In the genomic region with DNA sequence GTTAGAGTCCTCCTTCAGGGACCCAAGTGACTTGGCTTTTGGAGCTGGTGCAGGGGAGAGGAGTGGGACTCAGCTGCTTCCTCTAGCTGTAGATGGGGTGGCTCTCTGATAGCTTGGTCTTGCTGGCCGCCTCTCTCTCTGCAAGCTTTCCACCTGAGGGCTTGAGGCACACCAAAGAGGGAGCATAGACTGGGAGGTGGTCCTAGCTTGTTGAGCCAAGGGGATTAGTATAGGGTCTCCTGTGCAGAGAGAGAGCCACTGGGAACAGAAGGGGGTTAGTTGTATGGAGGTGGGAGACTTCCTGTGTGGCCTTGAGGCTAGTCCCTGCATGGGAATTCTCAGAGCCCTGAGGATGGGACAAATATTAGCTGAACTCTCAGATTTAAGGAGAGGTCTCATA, we compare ENCODE assay signal across 9 mouse cellular contexts. TPM values are rescaled to one million over a fixed set of nuclear protein-coding genes. Genes with fewer than 3 reads are reported as not detected.
DNase-seq lines count a peak whose midpoint lies in the region; ATAC-seq and TF ChIP-seq lines count a peak whose summit lies in the region.
"Had no signal": no experiment of that assay in that cellular context is flagged by ENCODE, and none has a peak within 500 bp of the region (broad histone marks: within the 10 kb centered on the region; RNA-seq: fewer than 3 reads in every experiment).

No protein-coding gene starts in this region.

- TF ChIP-seq CTCF in left cerebral cortex, adult 2 months (IDR thresholded peaks at IDR 0.05) = no peak

- 16% methylated on average over 1 of the region's 1 CpGs for WGBS in embryonic facial prominence, embryonic 13.5 days
- 53% methylated on average over 1 of the region's 1 CpGs for WGBS in intestine, embryonic 15.5 days
- WGBS in neural tube, embryonic 11.5 days = 43% methylated on average over 1 of the region's 1 CpGs

- H3K36me3 ChIP-seq in embryonic facial prominence, embryonic 13.5 days = peaks cover 17% of the 10 kb centered on the region
- H3K36me3 ChIP-seq in intestine, embryonic 15.5 days = no peaks in the 10 kb centered on the region
- H3K36me3 ChIP-seq in neural tube, embryonic 11.5 days (ENCODE audit: control insufficient read depth, insufficient read depth, low read length) = peaks cover 4% of the 10 kb centered on the region

- no peak for DNase-seq in left cerebral cortex, adult 2 months (ENCODE audit: extremely low spot score in 1 of 2, low spot score in 2 of 2)
- no peak for DNase-seq in left cerebral cortex, adult 8-10 months (ENCODE audit: low spot score in 2 of 2)
- DNase-seq in neural tube, embryonic 11.5 days (ENCODE audit: low spot score) = no peak
- DNase-seq in layer of hippocampus, postnatal 14 days (ENCODE audit: low spot score in 2 of 2) = no peak
- DNase-seq in urinary bladder, adult 18-20 months (ENCODE audit: low spot score in 2 of 2) = no peak
- no peak for DNase-seq in frontal cortex, adult 2 months (ENCODE audit: extremely low spot score in 1 of 2, low spot score in 1 of 2)
- DNase-seq: adrenal gland, postnatal 25 days had no signal

- no peak for ATAC-seq in embryonic facial prominence, embryonic 13.5 days (ENCODE audit: insufficient number of reproducible peaks, insufficient read depth, low FRiP score, low TSS enrichment, low read depth)
- no peak for ATAC-seq in intestine, embryonic 15.5 days
- no peak for ATAC-seq in neural tube, embryonic 11.5 days (ENCODE audit: insufficient read depth, low FRiP score, low TSS enrichment)

- peaks cover 56% of the 10 kb centered on the region for H3K4me1 ChIP-seq in embryonic facial prominence, embryonic 13.5 days
- H3K4me1 ChIP-seq in intestine, embryonic 15.5 days (replicated peaks) = peaks cover 37% of the 10 kb centered on the region
- peaks cover 29% of the 10 kb centered on the region for H3K4me1 ChIP-seq in neural tube, embryonic 11.5 days (ENCODE audit: control insufficient read depth, insufficient read depth, low read length)

- peak overlapping the region; percentile 95 for H3K9ac ChIP-seq in embryonic facial prominence, embryonic 13.5 days
- H3K9ac ChIP-seq in intestine, embryonic 15.5 days = peak overlapping the region; percentile 93
- H3K9ac ChIP-seq in neural tube, embryonic 11.5 days (ENCODE audit: low read length) = peak overlapping the region; percentile 95

- no peaks in the 10 kb centered on the region for H3K27me3 ChIP-seq in embryonic facial prominence, embryonic 13.5 days
- no peaks in the 10 kb centered on the region for H3K27me3 ChIP-seq in intestine, embryonic 15.5 days (replicated peaks)
- H3K27me3 ChIP-seq in neural tube, embryonic 11.5 days (ENCODE audit: control insufficient read depth, insufficient read depth, low read length) = no peaks in the 10 kb centered on the region

- peak overlapping the region; percentile 77 for H3K4me2 ChIP-seq in embryonic facial prominence, embryonic 13.5 days
- peak overlapping the region; percentile 73 for H3K4me2 ChIP-seq in intestine, embryonic 15.5 days (replicated peaks)
- H3K4me2 ChIP-seq in neural tube, embryonic 11.5 days (ENCODE audit: low read depth) = peak overlapping the region; percentile 81

- H3K9me3 ChIP-seq in embryonic facial prominence, embryonic 13.5 days = no peaks in the 10 kb centered on the region
- H3K9me3 ChIP-seq in intestine, embryonic 15.5 days = no peaks in the 10 kb centered on the region
- no peaks in the 10 kb centered on the region for H3K9me3 ChIP-seq in neural tube, embryonic 11.5 days (ENCODE audit: control insufficient read depth, low read length)

- no peak overlapping the region for H3K27ac ChIP-seq in left cerebral cortex, adult 2 months
- peak overlapping the region; percentile 87 for H3K27ac ChIP-seq in embryonic facial prominence, embryonic 13.5 days
- peak overlapping the region; percentile 93; the same call in 1 of the 2 replicates for H3K27ac ChIP-seq in intestine, embryonic 15.5 days
- H3K27ac ChIP-seq in neural tube, embryonic 11.5 days (ENCODE audit: low read depth, low read length) = 0 out of 2 replicates have a peak overlapping the region, but pooled peaks have one; percentile 87

- peak overlapping the region; percentile 64 for H3K4me3 ChIP-seq in left cerebral cortex, adult 2 months
- peak overlapping the region; percentile 95 for H3K4me3 ChIP-seq in embryonic facial prominence, embryonic 13.5 days
- H3K4me3 ChIP-seq in intestine, embryonic 15.5 days (replicated peaks) = peak overlapping the region; percentile 98
- H3K4me3 ChIP-seq in neural tube, embryonic 11.5 days (ENCODE audit: low read depth, low read length) = peak overlapping the region; percentile 99

- intact Hi-C loops in left cerebral cortex, adult 2 months (cut with DNase I) = loop anchor here (5.0 kb wide), 1 partner anchor 35 kb away; a partner anchor contains a TSS

RNA-seq across cellular contexts. Expression of a gene that starts 12.7 kb away (rescaled TPM):
- total RNA-seq in left cerebral cortex, adult 2 months (2021) = 10 to 100 TPM; 65.5 to 72.7 TPM
- 10 to 100 TPM; 63.5 to 74.4 (median 72.5) TPM for total RNA-seq in left cerebral cortex, adult 8-10 months (2022)
- polyA plus RNA-seq in embryonic facial prominence, embryonic 13.5 days (2015; fragmentation: Nextera tagmentation; extraction: Ambion mirVana) = 99.4 and 113 TPM in 2 replicates
- 130 and 133 TPM in 2 replicates for polyA plus RNA-seq in intestine, embryonic 15.5 days (2015; fragmentation: Nextera tagmentation; extraction: Ambion mirVana)
- 119 and 121 TPM in 2 replicates for polyA plus RNA-seq in neural tube, embryonic 11.5 days (2014; fragmentation: Nextera tagmentation; extraction: Ambion mirVana)
- 10 to 100 TPM; 57.5 to 62.3 TPM for total RNA-seq in layer of hippocampus, postnatal 14 days (2021)
- polyA plus RNA-seq in frontal cortex, adult 2 months (2012; rRNA removed) = 89.6 and 105 TPM in 2 replicates

RNA-seq across cellular contexts. Expression of a gene that starts 33.5 kb away (rescaled TPM):
- total RNA-seq in left cerebral cortex, adult 2 months (2021) = 100 to 1,000 TPM in 1 of 2 experiments, 10 to 100 TPM in 1; 95.3 to 103 TPM
- total RNA-seq in left cerebral cortex, adult 8-10 months (2022) = 10 to 100 TPM; 88.3 to 96.5 (median 92.1) TPM
- polyA plus RNA-seq in embryonic facial prominence, embryonic 13.5 days (2015; fragmentation: Nextera tagmentation; extraction: Ambion mirVana) = 23.0 and 26.1 TPM in 2 replicates
- polyA plus RNA-seq in intestine, embryonic 15.5 days (2015; fragmentation: Nextera tagmentation; extraction: Ambion mirVana) = 17.3 and 19.9 TPM in 2 replicates
- polyA plus RNA-seq in neural tube, embryonic 11.5 days (2014; fragmentation: Nextera tagmentation; extraction: Ambion mirVana) = 18.4 and 18.6 TPM in 2 replicates
- 100 to 1,000 TPM in 1 of 2 experiments, 10 to 100 TPM in 1; 94.5 to 104 TPM for total RNA-seq in layer of hippocampus, postnatal 14 days (2021)
- 69.5 and 71.7 TPM in 2 replicates for polyA plus RNA-seq in frontal cortex, adult 2 months (2012; rRNA removed)
